Mouse (Mus musculus) cortical plate, adult 2 months (tissue): ENCODE results near the gene Mcoln2.

Experiments used
- CTCF ChIP-seq: fragments of 200-500 bp; IDR thresholded peaks from 2 replicates; pipeline ENCODE4 v1.5.1; 2011; ENCODE audit warnings: mild to moderate bottlenecking, control low read depth, low read length; ENCODE audit not compliant: insufficient read depth; ENCODE audit errors: extremely low read depth
- POLR2A ChIP-seq: fragments of 200-500 bp; IDR thresholded peaks from 2 replicates; pipeline ENCODE4 v1.6.1; 2011; ENCODE audit warnings: mild to moderate bottlenecking, low read length, control low read depth; ENCODE audit not compliant: insufficient read depth; ENCODE audit errors: extremely low read depth

DNA sequence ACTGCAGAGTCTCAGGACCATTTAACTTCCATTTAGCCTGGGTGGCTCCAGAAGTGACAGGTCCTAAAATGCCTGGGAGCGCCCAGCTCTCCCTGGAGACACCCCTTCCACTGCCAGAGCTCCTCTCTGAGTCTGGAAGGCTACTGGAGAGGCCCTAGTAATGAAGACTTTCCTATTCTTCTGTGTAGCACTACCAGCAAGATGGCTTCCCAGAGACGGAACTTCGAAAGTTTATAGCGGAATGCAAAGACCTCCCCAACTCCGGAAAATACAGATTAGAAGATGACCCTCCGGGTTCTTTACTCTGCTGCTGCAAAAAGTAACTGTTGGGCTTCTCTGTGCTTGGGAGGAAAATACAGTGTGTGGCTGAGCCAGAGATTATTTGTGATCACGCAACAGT lies 9.4 kb upstream of the Mcoln2 start:
- TF ChIP-seq CTCF (no peak), POLR2A (no peak)
